Mouse (Mus musculus): ENCODE data around the gene Myh7.

GRCm38 (mm10) chr14:54978664-54979063 is 15.8 kb downstream of the Myh7 start:
- TF ChIP-seq GATA1 (IDR thresholded peaks at IDR 0.05; ENCODE audit: borderline replicate concordance, low read length) = no peak
- TF ChIP-seq FLI1 (IDR thresholded peaks at IDR 0.05; ENCODE audit: low read length) = no peak
